Mouse (Mus musculus): ENCODE measurements around the gene Bloc1s4.

Bloc1s4 gene

GRCm38 (mm10) chr5:36748536-36749061, at the start of gene Bloc1s4:
Gene Bloc1s4, minus strand, starts transcription at chr5:36748650.
- DNase-seq (ENCODE audit: low spot score), result peak; percentile 89

- DNase-seq (ENCODE audit: low spot score), result no peak
These were observed 48.8 kb upstream of the Bloc1s4 start for GRCm38 (mm10) chr5:36797291-36797690.

GRCm38 (mm10) chr5:36796296-36797014, 48.0 kb upstream of the Bloc1s4 start, which contains the start of gene Mrfap1:
Gene Mrfap1, minus strand, starts transcription at chr5:36796772.
- DNase-seq (ENCODE audit: low spot score), result peak; percentile 95

- peak; percentile 69 for DNase-seq (ENCODE audit: low spot score)
These were observed 47.3 kb upstream of the Bloc1s4 start for GRCm38 (mm10) chr5:36795647-36796295.

- no peak for DNase-seq (ENCODE audit: low spot score)
These were observed 43.4 kb upstream of the Bloc1s4 start for GRCm38 (mm10) chr5:36791861-36792260.

- DNase-seq (ENCODE audit: low spot score), result no peak
These were observed 37.6 kb upstream of the Bloc1s4 start for GRCm38 (mm10) chr5:36786052-36786451.

- no peak for DNase-seq (ENCODE audit: low spot score)
These were observed 31.1 kb upstream of the Bloc1s4 start for GRCm38 (mm10) chr5:36779512-36779911.

GRCm38 (mm10) chr5:36778901-36779300, 30.5 kb upstream of the Bloc1s4 start:
- DNase-seq (ENCODE audit: low spot score), result no peak

- no peak for DNase-seq (ENCODE audit: low spot score)
These were observed 28.7 kb upstream of the Bloc1s4 start for GRCm38 (mm10) chr5:36777186-36777585.

GRCm38 (mm10) chr5:36776021-36776575, 27.6 kb upstream of the Bloc1s4 start:
- DNase-seq (ENCODE audit: low spot score), result peak; percentile 23

GRCm38 (mm10) chr5:36775317-36775716, 26.9 kb upstream of the Bloc1s4 start:
- DNase-seq (ENCODE audit: low spot score), result no peak

- DNase-seq (ENCODE audit: low spot score), result no peak
These were observed 24.1 kb upstream of the Bloc1s4 start for GRCm38 (mm10) chr5:36772586-36772985.

GRCm38 (mm10) chr5:36769603-36770002, 21.2 kb upstream of the Bloc1s4 start:
- no peak for DNase-seq (ENCODE audit: low spot score)

- no peak for DNase-seq (ENCODE audit: low spot score)
These were observed 18.7 kb upstream of the Bloc1s4 start for GRCm38 (mm10) chr5:36766958-36767703.

GRCm38 (mm10) chr5:36759848-36760247, 11.4 kb upstream of the Bloc1s4 start:
- DNase-seq (ENCODE audit: low spot score), result no peak

GRCm38 (mm10) chr5:36757033-36757432, 8.6 kb upstream of the Bloc1s4 start:
- no peak for DNase-seq (ENCODE audit: low spot score)

- DNase-seq (ENCODE audit: low spot score), result no peak
These were observed 1.9 kb upstream of the Bloc1s4 start for GRCm38 (mm10) chr5:36750119-36751078.

- DNase-seq (ENCODE audit: low spot score), result no peak
These were observed 485 bp downstream of the Bloc1s4 start for GRCm38 (mm10) chr5:36747794-36748535.

GRCm38 (mm10) chr5:36747071-36747470, 1.4 kb downstream of the Bloc1s4 start:
- DNase-seq (ENCODE audit: low spot score), result no peak

- DNase-seq (ENCODE audit: low spot score), result peak; percentile 75
These were observed 6.2 kb downstream of the Bloc1s4 start for GRCm38 (mm10) chr5:36742126-36742848.
